Mouse (Mus musculus): ENCODE measurements around the gene Myom1.
A peak's percentile ranks its signal among the peaks of the same experiment; 100 is the strongest.

DNA sequence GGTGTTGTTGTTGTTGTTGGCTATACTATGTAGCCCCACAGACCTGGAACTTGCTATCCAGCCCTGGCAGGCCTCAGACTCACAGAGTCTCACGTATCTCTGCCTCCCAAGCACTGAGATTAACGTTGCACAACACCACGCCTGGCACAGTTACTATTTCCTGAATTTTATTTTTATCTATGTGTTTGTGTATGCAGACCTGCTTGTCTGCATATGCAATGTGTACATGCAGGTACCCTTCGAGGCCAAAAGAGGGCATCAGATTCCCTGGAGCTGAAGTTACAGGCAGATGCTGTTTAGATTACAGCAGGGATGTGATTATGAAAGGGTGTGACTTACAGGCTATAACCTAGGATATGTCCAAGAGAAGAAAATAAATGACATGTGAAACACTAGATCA lies 84.5 kb downstream of the Myom1 start:
- TF ChIP-seq CTCF (IDR thresholded peaks at IDR 0.05) (peak; percentile 61), EP300 (IDR thresholded peaks at IDR 0.05) (no peak)
